Mouse (Mus musculus) lung, adult 2 months (tissue): ENCODE measurements around the gene Flrt1.

ENCODE experiments used
- CTCF ChIP-seq: fragments of 200-500 bp; IDR thresholded peaks from 2 replicates; pipeline ENCODE4 v1.5.1; 2011; ENCODE audit warnings: mild to moderate bottlenecking, low read length, control low read depth; ENCODE audit not compliant: insufficient read depth
- POLR2A ChIP-seq: fragments of 200-500 bp; IDR thresholded peaks from 2 replicates; pipeline ENCODE4 v1.6.1; 2011; ENCODE audit warnings: low read depth, mild to moderate bottlenecking, control low read depth, low read length, borderline replicate concordance; ENCODE audit errors: extremely low read depth

- TF ChIP-seq CTCF (peak; percentile 30; the same call in 1 of the 2 replicates), POLR2A (peak; percentile 87; the same call in 1 of the 2 replicates)
Observed at GRCm38 (mm10) chr19:7057722-7058207, 47.8 kb downstream of the Flrt1 start.
